Mouse (Mus musculus): ENCODE data around the gene Rbm8a2. TPM values are rescaled to one million over a fixed set of nuclear protein-coding genes. Genes with fewer than 3 reads are reported as not detected.

Rbm8a2 gene
- total RNA-seq, 1 experiment, result 0.58 TPM

DNA sequence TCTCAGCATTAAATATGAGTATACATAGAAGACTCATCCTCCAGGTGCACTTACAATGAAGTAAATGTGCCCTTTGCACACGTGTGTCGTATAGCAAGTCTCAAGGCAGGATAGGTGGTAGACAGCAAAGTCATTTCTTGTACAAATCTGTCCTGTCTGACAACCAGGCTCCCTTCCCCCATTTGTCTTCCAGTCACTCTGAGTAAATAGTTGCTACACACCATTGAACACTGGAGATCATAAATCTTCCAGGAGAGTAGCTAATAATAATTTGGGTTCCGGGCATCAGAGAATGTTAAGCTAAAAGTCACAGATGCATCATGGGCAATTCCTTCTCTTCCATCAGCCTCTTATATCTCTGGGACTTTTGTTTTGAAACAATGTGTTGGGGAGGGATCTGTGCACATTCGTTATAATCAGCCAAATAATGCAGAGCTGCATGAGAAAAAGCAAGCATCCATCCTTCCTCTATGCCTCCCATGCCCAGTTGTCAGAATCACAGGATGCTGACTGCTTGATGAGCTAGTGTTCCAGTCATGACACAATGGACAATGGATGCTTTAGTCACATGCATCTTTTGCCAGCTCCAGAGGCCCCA, 32.1 kb downstream of the Rbm8a2 start:
- no peak overlapping the region for H3K4me3 ChIP-seq (ENCODE audit: insufficient read depth in 1 of 2, low read depth in 1 of 2, low read length in 2 of 2, poor library complexity in 1 of 2, severe bottlenecking in 1 of 2)
- no peak for DNase-seq (ENCODE audit: low read depth, low spot score)
- in situ Hi-C loops (cut with MboI; ENCODE audit: low sequenced_read_pairs in 2 of 2, unreplicated experiment in 2 of 2), result no loop called here
- no peak overlapping the region for H3K27ac ChIP-seq (ENCODE audit: insufficient read depth, low read depth, low read length, poor library complexity, severe bottlenecking)
- no peaks in the 10 kb centered on the region for H3K9me3 ChIP-seq (ENCODE audit: control insufficient read depth, insufficient read depth, low read depth, low read length)
- H3K9ac ChIP-seq (ENCODE audit: insufficient read depth, low read depth, low read length, poor library complexity, severe bottlenecking), result no peak overlapping the region
- H3K4me1 ChIP-seq (ENCODE audit: control insufficient read depth in 2 of 2, insufficient read depth in 2 of 2, low read length in 2 of 2, poor library complexity in 1 of 2), result no peaks in the 10 kb centered on the region
- TF ChIP-seq ZNF384 (IDR thresholded peaks at IDR 0.05; ENCODE audit: low read depth, low read length) (no peak), HCFC1 (IDR thresholded peaks at IDR 0.05; ENCODE audit: borderline replicate concordance, insufficient read depth, low read length) (no peak), ZC3H11A (IDR thresholded peaks at IDR 0.05; ENCODE audit: borderline replicate concordance, low read depth, low read length) (no peak), MAFK (IDR thresholded peaks at IDR 0.05; ENCODE audit: insufficient read depth, low read depth, low read length) (no peak), CHD2 (IDR thresholded peaks at IDR 0.05; ENCODE audit: low read depth, low read length) (no peak)
- no peaks in the 10 kb centered on the region for H3K36me3 ChIP-seq (ENCODE audit: control insufficient read depth, insufficient read depth, low read length, poor library complexity, severe bottlenecking)

- no peak overlapping the region for H3K4me3 ChIP-seq (ENCODE audit: insufficient read depth in 1 of 2, low read depth in 1 of 2, low read length in 2 of 2, poor library complexity in 1 of 2, severe bottlenecking in 1 of 2)
- no peak overlapping the region for H3K27ac ChIP-seq (ENCODE audit: insufficient read depth, low read depth, low read length, poor library complexity, severe bottlenecking)
- no peak overlapping the region for H3K9ac ChIP-seq (ENCODE audit: insufficient read depth, low read depth, low read length, poor library complexity, severe bottlenecking)
- TF ChIP-seq ZC3H11A (IDR thresholded peaks at IDR 0.05; ENCODE audit: borderline replicate concordance, low read depth, low read length), result no peak
- TF ChIP-seq MAFK (IDR thresholded peaks at IDR 0.05; ENCODE audit: insufficient read depth, low read depth, low read length), result no peak
- no peak for TF ChIP-seq HCFC1 (IDR thresholded peaks at IDR 0.05; ENCODE audit: borderline replicate concordance, insufficient read depth, low read length)
- TF ChIP-seq CHD2 (IDR thresholded peaks at IDR 0.05; ENCODE audit: low read depth, low read length), result no peak
- no peak for TF ChIP-seq ZNF384 (IDR thresholded peaks at IDR 0.05; ENCODE audit: low read depth, low read length)
- no peaks in the 10 kb centered on the region for H3K36me3 ChIP-seq (ENCODE audit: control insufficient read depth, insufficient read depth, low read length, poor library complexity, severe bottlenecking)
- in situ Hi-C loops (cut with MboI; ENCODE audit: low sequenced_read_pairs in 2 of 2, unreplicated experiment in 2 of 2), result no loop called here
- DNase-seq (ENCODE audit: low read depth, low spot score), result no peak
- no peaks in the 10 kb centered on the region for H3K9me3 ChIP-seq (ENCODE audit: control insufficient read depth, insufficient read depth, low read depth, low read length)
- H3K4me1 ChIP-seq (ENCODE audit: control insufficient read depth in 2 of 2, insufficient read depth in 2 of 2, low read length in 2 of 2, poor library complexity in 1 of 2), result no peaks in the 10 kb centered on the region
These were observed 35.7 kb downstream of the Rbm8a2 start for GRCm38 (mm10) chr1:175943168-175943567.

- no peak overlapping the region for H3K4me3 ChIP-seq (ENCODE audit: insufficient read depth in 1 of 2, low read depth in 1 of 2, low read length in 2 of 2, poor library complexity in 1 of 2, severe bottlenecking in 1 of 2)
- no peaks in the 10 kb centered on the region for H3K4me1 ChIP-seq (ENCODE audit: control insufficient read depth in 2 of 2, insufficient read depth in 2 of 2, low read length in 2 of 2, poor library complexity in 1 of 2)
- no peaks in the 10 kb centered on the region for H3K9me3 ChIP-seq (ENCODE audit: control insufficient read depth, insufficient read depth, low read depth, low read length)
- H3K9ac ChIP-seq (ENCODE audit: insufficient read depth, low read depth, low read length, poor library complexity, severe bottlenecking), result no peak overlapping the region
- no peaks in the 10 kb centered on the region for H3K36me3 ChIP-seq (ENCODE audit: control insufficient read depth, insufficient read depth, low read length, poor library complexity, severe bottlenecking)
- DNase-seq (ENCODE audit: low read depth, low spot score), result no peak
- in situ Hi-C loops (cut with MboI; ENCODE audit: low sequenced_read_pairs in 2 of 2, unreplicated experiment in 2 of 2), result no loop called here
- TF ChIP-seq MAFK (IDR thresholded peaks at IDR 0.05; ENCODE audit: insufficient read depth, low read depth, low read length), result no peak
- TF ChIP-seq ZC3H11A (IDR thresholded peaks at IDR 0.05; ENCODE audit: borderline replicate concordance, low read depth, low read length), result no peak
- TF ChIP-seq ZNF384 (IDR thresholded peaks at IDR 0.05; ENCODE audit: low read depth, low read length), result no peak
- no peak for TF ChIP-seq CHD2 (IDR thresholded peaks at IDR 0.05; ENCODE audit: low read depth, low read length)
- TF ChIP-seq HCFC1 (IDR thresholded peaks at IDR 0.05; ENCODE audit: borderline replicate concordance, insufficient read depth, low read length), result no peak
- H3K27ac ChIP-seq (ENCODE audit: insufficient read depth, low read depth, low read length, poor library complexity, severe bottlenecking), result no peak overlapping the region
These were observed 40.2 kb downstream of the Rbm8a2 start for GRCm38 (mm10) chr1:175938731-175939130.

- no peak overlapping the region for H3K9ac ChIP-seq (ENCODE audit: insufficient read depth, low read depth, low read length, poor library complexity, severe bottlenecking)
- in situ Hi-C loops (cut with MboI; ENCODE audit: low sequenced_read_pairs in 2 of 2, unreplicated experiment in 2 of 2), result no loop called here
These were observed 42.6 kb downstream of the Rbm8a2 start for GRCm38 (mm10) chr1:175936282-175936737.

GRCm38 (mm10) chr1:175931391-175931790, 47.5 kb downstream of the Rbm8a2 start:
- Histone ChIP-seq H3K27ac (ENCODE audit: insufficient read depth, low read depth, low read length, poor library complexity, severe bottlenecking) (no peak overlapping the region), H3K4me1 (ENCODE audit: control insufficient read depth in 2 of 2, insufficient read depth in 2 of 2, low read length in 2 of 2, poor library complexity in 1 of 2) (no peaks in the 10 kb centered on the region), H3K36me3 (ENCODE audit: control insufficient read depth, insufficient read depth, low read length, poor library complexity, severe bottlenecking) (no peaks in the 10 kb centered on the region), H3K9ac (ENCODE audit: insufficient read depth, low read depth, low read length, poor library complexity, severe bottlenecking) (no peak overlapping the region), H3K4me3 (ENCODE audit: insufficient read depth in 1 of 2, low read depth in 1 of 2, low read length in 2 of 2, poor library complexity in 1 of 2, severe bottlenecking in 1 of 2) (no peak overlapping the region), H3K9me3 (ENCODE audit: control insufficient read depth, insufficient read depth, low read depth, low read length) (no peaks in the 10 kb centered on the region)
- TF ChIP-seq HCFC1 (IDR thresholded peaks at IDR 0.05; ENCODE audit: borderline replicate concordance, insufficient read depth, low read length) (no peak), ZNF384 (IDR thresholded peaks at IDR 0.05; ENCODE audit: low read depth, low read length) (no peak), ZC3H11A (IDR thresholded peaks at IDR 0.05; ENCODE audit: borderline replicate concordance, low read depth, low read length) (no peak), CHD2 (IDR thresholded peaks at IDR 0.05; ENCODE audit: low read depth, low read length) (no peak)
- no peak for DNase-seq (ENCODE audit: low read depth, low spot score)
- in situ Hi-C loops (cut with MboI; ENCODE audit: low sequenced_read_pairs in 2 of 2, unreplicated experiment in 2 of 2), result no loop called here

More at GRCm38 (mm10) chr1:175936282-175936737, 42.6 kb downstream of the Rbm8a2 start:
- TF ChIP-seq HCFC1 (IDR thresholded peaks at IDR 0.05; ENCODE audit: borderline replicate concordance, insufficient read depth, low read length), result no peak
- peak; percentile 61; the same call in 1 of the 2 replicates for TF ChIP-seq ZC3H11A (IDR thresholded peaks at IDR 0.05; ENCODE audit: borderline replicate concordance, low read depth, low read length)
- peak; percentile 86 for DNase-seq (ENCODE audit: low read depth, low spot score)
- H3K4me1 ChIP-seq (ENCODE audit: control insufficient read depth in 2 of 2, insufficient read depth in 2 of 2, low read length in 2 of 2, poor library complexity in 1 of 2), result no peaks in the 10 kb centered on the region
- H3K36me3 ChIP-seq (ENCODE audit: control insufficient read depth, insufficient read depth, low read length, poor library complexity, severe bottlenecking), result no peaks in the 10 kb centered on the region
- no peaks in the 10 kb centered on the region for H3K9me3 ChIP-seq (ENCODE audit: control insufficient read depth, insufficient read depth, low read depth, low read length)
- no peak overlapping the region for H3K27ac ChIP-seq (ENCODE audit: insufficient read depth, low read depth, low read length, poor library complexity, severe bottlenecking)
- no peak overlapping the region for H3K4me3 ChIP-seq (ENCODE audit: insufficient read depth in 1 of 2, low read depth in 1 of 2, low read length in 2 of 2, poor library complexity in 1 of 2, severe bottlenecking in 1 of 2)

All from ES-E14 (cell line).